Mouse (Mus musculus): Measurements from ENCODE around the gene Rai1. TPM values are rescaled to one million over a fixed set of nuclear protein-coding genes. Genes with fewer than 3 reads are reported as not detected.

The Rai1 gene
- total and polyA plus RNA-seq, 2 experiments, result 2.7 to 12.9 TPM

DNA sequence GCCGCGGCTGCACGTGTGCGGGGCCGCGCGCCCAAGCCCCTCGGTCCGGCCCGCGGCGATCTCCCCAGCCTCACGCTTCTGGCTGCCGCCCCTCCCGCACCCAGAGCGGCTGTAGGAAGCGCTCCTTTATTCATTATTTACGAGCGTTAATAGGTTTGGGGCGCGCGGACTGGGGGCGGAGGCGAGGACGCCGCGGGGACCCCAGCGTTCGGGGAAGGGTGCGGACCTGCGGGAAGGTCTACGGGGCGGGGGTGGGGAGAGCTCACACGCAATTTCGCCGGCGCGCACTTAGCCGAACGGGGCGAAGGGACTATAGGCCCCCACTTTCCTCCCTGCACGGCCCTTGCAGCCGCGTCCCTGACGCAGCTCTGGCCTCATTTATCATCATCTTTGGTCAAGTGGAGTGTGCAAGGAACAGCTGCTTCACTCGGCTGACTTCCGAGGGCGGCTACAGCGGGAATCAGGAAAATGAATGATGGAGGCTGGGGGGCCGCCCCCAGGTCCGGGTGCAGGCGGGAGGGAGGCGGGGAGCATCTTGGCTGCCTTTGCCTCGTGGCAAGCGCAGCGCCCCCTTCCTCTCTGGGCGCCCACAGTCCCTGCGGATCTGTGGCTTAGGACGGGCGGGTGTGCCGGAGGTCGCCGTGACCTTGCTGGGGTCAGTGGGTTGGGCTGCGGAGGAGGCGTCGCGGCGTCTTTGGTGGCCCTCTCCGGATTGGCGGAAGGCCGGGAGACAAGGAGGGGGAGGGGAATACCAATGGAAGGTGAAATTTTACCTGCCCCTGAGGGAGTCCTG lies 71.6 kb downstream of the Rai1 start:
- Histone ChIP-seq H3K4me1 (ENCODE audit: control insufficient read depth, insufficient read depth, low read length) (peaks cover 18% of the 10 kb centered on the region), H3K27me3 (ENCODE audit: control insufficient read depth, insufficient read depth, low read length) (no peaks in the 10 kb centered on the region), H3K27ac (replicated peaks; ENCODE audit: insufficient read depth, low read depth, low read length) (no peak overlapping the region), H3K4me3 (ENCODE audit: insufficient read depth, low read depth, low read length) (peak overlapping the region; percentile 32), H3K79me2 (ENCODE audit: control insufficient read depth, insufficient read depth, low read length) (peaks cover 15% of the 10 kb centered on the region; the same call in 1 of the 2 replicates), H3K9ac (ENCODE audit: low read depth, low read length) (peak overlapping the region; percentile 66), H3K36me3 (ENCODE audit: control insufficient read depth, insufficient read depth, low read length) (no peaks in the 10 kb centered on the region)
- no peak for DNase-seq (ENCODE audit: extremely low read depth, low read depth, low spot score)
- no peak for TF ChIP-seq POLR2A (IDR thresholded peaks at IDR 0.05; ENCODE audit: extremely low read depth, insufficient read depth, low read length)
- no peak for TF ChIP-seq CTCF (IDR thresholded peaks at IDR 0.05; ENCODE audit: low read depth, low read length)
- 3% methylated on average over 71 of the region's 71 CpGs for WGBS

GRCm38 (mm10) chr11:60176975-60177657 lies 72.3 kb downstream of the Rai1 start:
- TF ChIP-seq CTCF (IDR thresholded peaks at IDR 0.05; ENCODE audit: low read depth, low read length), result no peak
- no peak for TF ChIP-seq POLR2A (IDR thresholded peaks at IDR 0.05; ENCODE audit: extremely low read depth, insufficient read depth, low read length)
- H3K4me3 ChIP-seq (ENCODE audit: insufficient read depth, low read depth, low read length), result peak overlapping the region; percentile 32; the same call in 1 of the 2 replicates
- H3K27me3 ChIP-seq (ENCODE audit: control insufficient read depth, insufficient read depth, low read length), result no peaks in the 10 kb centered on the region
- H3K4me1 ChIP-seq (ENCODE audit: control insufficient read depth, insufficient read depth, low read length), result peaks cover 18% of the 10 kb centered on the region
- no peaks in the 10 kb centered on the region for H3K36me3 ChIP-seq (ENCODE audit: control insufficient read depth, insufficient read depth, low read length)
- DNase-seq (ENCODE audit: extremely low read depth, low read depth, low spot score), result no peak
- H3K9ac ChIP-seq (ENCODE audit: low read depth, low read length), result peak overlapping the region; percentile 26; the same call in 1 of the 2 replicates
- WGBS, result 58% methylated on average over 42 of the region's 42 CpGs
- no peak overlapping the region for H3K27ac ChIP-seq (replicated peaks; ENCODE audit: insufficient read depth, low read depth, low read length)
- peaks cover 15% of the 10 kb centered on the region; the same call in 1 of the 2 replicates for H3K79me2 ChIP-seq (ENCODE audit: control insufficient read depth, insufficient read depth, low read length)

DNA sequence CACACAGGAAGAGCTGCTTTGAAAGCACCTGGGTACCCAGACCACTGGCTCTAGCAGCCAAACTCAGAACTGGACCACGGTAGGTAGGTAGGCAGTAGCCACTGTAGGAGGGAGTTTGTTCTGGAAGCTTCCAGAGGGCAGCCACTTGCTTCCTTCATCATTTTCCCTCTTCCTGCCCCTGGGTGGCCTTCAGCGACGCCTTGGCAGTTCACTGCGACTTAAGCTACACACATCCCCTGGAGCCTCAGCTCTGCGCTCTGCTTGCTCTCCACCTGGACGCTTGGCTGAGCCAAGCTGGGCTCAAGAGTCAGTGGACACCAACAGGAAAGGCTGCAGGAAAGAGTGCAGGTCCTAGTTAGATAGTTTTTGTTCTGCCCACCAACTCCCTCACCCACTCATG lies 73.2 kb downstream of the Rai1 start:
- Histone ChIP-seq H3K9ac (ENCODE audit: low read depth, low read length) (no peak overlapping the region), H3K79me2 (ENCODE audit: control insufficient read depth, insufficient read depth, low read length) (peaks cover 15% of the 10 kb centered on the region; the same call in 1 of the 2 replicates), H3K4me1 (ENCODE audit: control insufficient read depth, insufficient read depth, low read length) (peaks cover 13% of the 10 kb centered on the region), H3K4me3 (ENCODE audit: insufficient read depth, low read depth, low read length) (no peak overlapping the region), H3K27ac (replicated peaks; ENCODE audit: insufficient read depth, low read depth, low read length) (no peak overlapping the region), H3K36me3 (ENCODE audit: control insufficient read depth, insufficient read depth, low read length) (no peaks in the 10 kb centered on the region), H3K27me3 (ENCODE audit: control insufficient read depth, insufficient read depth, low read length) (no peaks in the 10 kb centered on the region)
- no peak for DNase-seq (ENCODE audit: extremely low read depth, low read depth, low spot score)
- TF ChIP-seq CTCF (IDR thresholded peaks at IDR 0.05; ENCODE audit: low read depth, low read length), result no peak
- TF ChIP-seq POLR2A (IDR thresholded peaks at IDR 0.05; ENCODE audit: extremely low read depth, insufficient read depth, low read length), result no peak
- 83% methylated on average over 6 of the region's 6 CpGs for WGBS

- H3K4me3 ChIP-seq (ENCODE audit: insufficient read depth, low read depth, low read length), result no peak overlapping the region
- H3K9ac ChIP-seq (ENCODE audit: low read depth, low read length), result no peak overlapping the region
- H3K27me3 ChIP-seq (ENCODE audit: control insufficient read depth, insufficient read depth, low read length), result no peaks in the 10 kb centered on the region
- no peak overlapping the region for H3K27ac ChIP-seq (replicated peaks; ENCODE audit: insufficient read depth, low read depth, low read length)
- H3K4me1 ChIP-seq (ENCODE audit: control insufficient read depth, insufficient read depth, low read length), result peaks cover 12% of the 10 kb centered on the region
- TF ChIP-seq POLR2A (IDR thresholded peaks at IDR 0.05; ENCODE audit: extremely low read depth, insufficient read depth, low read length) (no peak), CTCF (IDR thresholded peaks at IDR 0.05; ENCODE audit: low read depth, low read length) (no peak)
- H3K36me3 ChIP-seq (ENCODE audit: control insufficient read depth, insufficient read depth, low read length), result no peaks in the 10 kb centered on the region
- DNase-seq (ENCODE audit: extremely low read depth, low read depth, low spot score), result no peak
- H3K79me2 ChIP-seq (ENCODE audit: control insufficient read depth, insufficient read depth, low read length), result peaks cover 15% of the 10 kb centered on the region; the same call in 1 of the 2 replicates
These were observed 73.7 kb downstream of the Rai1 start for GRCm38 (mm10) chr11:60178506-60178905.

DNA sequence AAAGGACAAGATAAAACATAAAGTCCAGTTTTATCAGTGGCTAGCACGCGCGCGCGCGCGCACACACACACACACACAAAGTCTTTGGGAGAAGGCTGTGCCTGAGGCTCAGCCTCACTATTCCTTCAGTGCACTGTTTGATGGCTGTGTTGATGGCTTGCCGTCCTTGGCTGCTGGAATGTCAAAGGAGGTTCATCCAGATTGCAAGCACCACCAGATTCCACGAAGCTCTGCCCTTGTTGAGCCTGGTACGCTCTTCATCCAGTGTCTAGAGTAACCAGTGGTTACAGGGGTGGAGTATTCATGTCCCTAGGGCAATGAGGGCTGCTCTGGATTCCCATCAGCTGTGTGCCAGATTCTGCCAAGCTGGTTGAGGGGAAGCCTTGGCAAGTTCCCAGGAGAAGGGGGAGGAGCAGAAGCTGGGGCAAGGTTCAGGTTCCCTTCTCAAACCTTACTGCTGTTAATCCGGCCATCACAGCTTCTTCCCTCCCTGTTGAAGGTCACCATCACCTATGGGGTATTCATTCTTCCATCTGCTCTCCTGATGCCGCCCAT lies 77.4 kb downstream of the Rai1 start:
- 82% methylated on average over 12 of the region's 12 CpGs for WGBS
- Histone ChIP-seq H3K79me2 (ENCODE audit: control insufficient read depth, insufficient read depth, low read length) (0 out of 2 replicates have a peak, but pooled peaks cover 4% of the 10 kb centered on the region), H3K36me3 (ENCODE audit: control insufficient read depth, insufficient read depth, low read length) (no peaks in the 10 kb centered on the region), H3K4me1 (ENCODE audit: control insufficient read depth, insufficient read depth, low read length) (peaks cover 7% of the 10 kb centered on the region), H3K9ac (ENCODE audit: low read depth, low read length) (no peak overlapping the region), H3K27ac (replicated peaks; ENCODE audit: insufficient read depth, low read depth, low read length) (no peak overlapping the region), H3K4me3 (ENCODE audit: insufficient read depth, low read depth, low read length) (no peak overlapping the region), H3K27me3 (ENCODE audit: control insufficient read depth, insufficient read depth, low read length) (no peaks in the 10 kb centered on the region)
- peak; percentile 39 for DNase-seq (ENCODE audit: extremely low read depth, low read depth, low spot score)
- no peak for TF ChIP-seq CTCF (IDR thresholded peaks at IDR 0.05; ENCODE audit: low read depth, low read length)
- no peak for TF ChIP-seq POLR2A (IDR thresholded peaks at IDR 0.05; ENCODE audit: extremely low read depth, insufficient read depth, low read length)
